Mouse (Mus musculus): ENCODE measurements around the gene Msh6.

The Msh6 gene

DNA sequence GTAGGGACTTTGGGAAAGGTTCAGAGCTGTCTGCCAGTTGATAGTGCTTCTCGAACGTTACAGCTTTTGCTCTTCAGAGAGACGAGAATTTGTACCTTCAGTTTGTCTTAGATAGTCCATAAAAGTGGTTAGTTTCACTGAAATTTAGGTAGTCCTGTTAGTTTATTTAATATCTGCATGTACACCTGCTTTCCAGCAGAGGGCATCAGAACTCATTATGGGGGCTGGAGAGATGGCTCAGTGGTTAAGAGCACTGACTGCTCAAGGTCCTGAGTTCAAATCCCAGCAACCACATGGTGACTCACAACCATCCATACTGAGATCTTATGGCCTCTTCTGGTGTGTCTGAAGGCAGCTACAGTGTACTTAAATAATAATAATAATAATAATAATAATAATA is 7.2 kb downstream of the Msh6 start:
- WGBS = 71% methylated on average over 3 of the region's 3 CpGs

- 61% methylated on average over 4 of the region's 4 CpGs for WGBS
Measured at GRCm38 (mm10) chr17:87983313-87983712, 8.5 kb downstream of the Msh6 start.

DNA sequence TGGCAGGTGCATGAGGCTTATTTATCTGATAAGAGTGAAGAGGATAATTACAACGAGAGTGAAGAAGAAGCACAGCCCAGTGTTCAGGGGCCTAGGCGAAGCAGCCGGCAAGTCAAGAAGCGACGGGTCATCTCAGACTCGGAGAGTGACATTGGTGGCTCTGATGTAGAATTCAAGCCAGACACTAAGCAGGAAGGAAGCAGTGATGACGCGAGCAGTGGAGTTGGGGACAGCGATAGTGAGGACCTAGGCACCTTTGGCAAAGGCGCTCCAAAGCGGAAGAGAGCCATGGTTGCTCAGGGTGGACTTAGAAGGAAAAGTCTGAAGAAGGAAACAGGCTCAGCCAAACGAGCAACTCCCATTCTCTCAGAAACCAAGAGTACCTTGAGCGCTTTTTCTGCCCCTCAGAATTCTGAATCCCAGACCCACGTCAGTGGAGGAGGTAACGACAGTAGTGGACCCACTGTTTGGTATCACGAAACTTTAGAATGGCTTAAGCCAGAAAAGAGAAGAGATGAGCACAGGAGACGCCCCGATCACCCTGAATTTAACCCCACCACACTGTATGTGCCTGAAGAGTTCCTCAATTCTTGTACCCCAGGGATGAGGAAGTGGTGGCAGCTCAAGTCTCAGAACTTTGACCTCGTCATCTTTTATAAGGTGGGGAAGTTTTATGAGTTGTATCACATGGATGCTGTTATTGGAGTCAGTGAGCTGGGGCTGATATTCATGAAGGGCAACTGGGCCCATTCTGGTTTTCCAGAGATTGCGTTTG is 9.8 kb downstream of the Msh6 start:
- WGBS = 88% methylated on average over 20 of the region's 20 CpGs

DNA sequence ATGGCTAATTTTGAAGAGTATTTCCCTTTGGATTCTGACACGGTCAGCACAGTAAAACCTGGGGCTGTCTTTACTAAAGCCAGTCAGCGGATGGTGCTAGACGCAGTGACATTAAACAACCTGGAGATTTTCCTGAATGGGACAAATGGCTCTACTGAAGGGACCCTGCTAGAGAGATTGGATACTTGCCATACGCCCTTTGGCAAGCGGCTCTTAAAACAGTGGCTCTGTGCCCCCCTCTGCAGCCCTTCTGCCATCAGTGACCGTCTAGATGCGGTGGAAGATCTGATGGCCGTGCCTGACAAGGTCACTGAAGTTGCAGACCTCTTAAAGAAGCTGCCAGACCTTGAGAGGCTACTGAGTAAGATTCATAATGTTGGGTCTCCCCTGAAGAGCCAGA is 11.1 kb downstream of the Msh6 start:
- 72% methylated on average over 8 of the region's 8 CpGs for WGBS

- WGBS = 38% methylated on average over 6 of the region's 6 CpGs
Measured at GRCm38 (mm10) chr17:87987507-87987906, 12.6 kb downstream of the Msh6 start.

- WGBS = 64% methylated on average over 3 of the region's 3 CpGs
Measured at GRCm38 (mm10) chr17:87992154-87992553, 17.3 kb downstream of the Msh6 start.

DNA sequence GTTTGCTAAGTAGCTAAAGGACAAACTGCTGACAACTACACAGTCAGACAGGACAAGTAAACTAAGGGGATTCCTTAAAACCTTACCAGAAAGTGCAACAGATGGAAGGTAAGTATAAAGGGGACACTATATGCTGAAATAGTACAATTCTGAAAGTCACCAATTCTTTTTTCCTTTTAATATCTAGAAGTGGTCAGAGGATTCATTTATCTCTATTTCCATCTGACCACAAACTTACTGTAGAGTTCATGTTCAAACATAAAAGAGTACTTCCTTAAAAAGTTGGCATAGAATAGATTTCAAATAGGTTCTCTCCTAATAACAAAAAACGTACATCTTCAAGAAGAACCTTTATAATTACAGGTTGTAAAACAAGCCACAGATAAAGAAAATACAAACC is 18.5 kb downstream of the Msh6 start:
- WGBS = 72% methylated on average over 1 of the region's 1 CpGs

- WGBS = 91% methylated on average over 4 of the region's 4 CpGs
Measured at GRCm38 (mm10) chr17:87997808-87998207, 22.9 kb downstream of the Msh6 start.

- 92% methylated on average over 1 of the region's 1 CpGs for WGBS
Measured at GRCm38 (mm10) chr17:88004892-88005291, 30.0 kb downstream of the Msh6 start.

DNA sequence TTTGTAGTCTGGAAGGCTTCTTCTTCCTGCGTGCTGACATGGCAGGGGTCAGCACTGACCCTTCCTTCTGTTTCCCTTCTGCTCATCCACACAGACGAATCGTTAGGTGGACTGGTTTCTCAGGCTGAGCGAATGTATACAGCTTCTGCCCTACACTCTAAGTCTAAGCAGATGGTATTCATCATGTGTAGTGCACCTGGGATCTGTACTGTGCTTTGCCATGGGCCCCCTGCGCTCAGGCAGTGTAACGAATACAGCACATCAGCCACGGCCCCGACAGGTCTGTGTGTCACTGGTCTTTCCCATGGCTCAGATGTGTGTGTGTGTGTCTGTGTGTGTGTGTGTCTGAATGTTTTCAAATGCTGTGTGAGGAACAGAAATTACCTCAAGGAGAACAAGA is 32.1 kb downstream of the Msh6 start:
- WGBS = 83% methylated on average over 8 of the region's 8 CpGs

DNA sequence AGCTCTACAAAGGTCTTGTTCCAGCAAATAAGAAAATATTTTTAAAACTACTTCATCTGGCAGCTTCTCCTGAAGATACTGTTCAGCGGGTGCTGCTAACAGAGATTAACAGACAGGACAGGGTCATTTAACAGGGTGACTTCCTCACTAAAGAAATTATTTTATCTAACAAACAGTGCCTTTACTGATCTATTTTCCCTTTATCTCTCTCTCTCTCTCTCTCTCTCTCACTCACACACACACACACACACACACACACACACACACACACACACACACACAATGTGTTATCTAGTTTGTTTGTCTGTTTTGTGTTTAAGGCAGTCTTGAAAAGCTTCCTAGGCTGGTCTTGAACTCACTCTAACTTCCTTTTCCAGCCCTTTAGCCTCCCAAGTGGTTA is 39.6 kb downstream of the Msh6 start:
- WGBS = 76% methylated on average over 1 of the region's 1 CpGs

GRCm38 (mm10) chr17:88016027-88016426 is 41.2 kb downstream of the Msh6 start:
- 85% methylated on average over 8 of the region's 8 CpGs for WGBS

DNA sequence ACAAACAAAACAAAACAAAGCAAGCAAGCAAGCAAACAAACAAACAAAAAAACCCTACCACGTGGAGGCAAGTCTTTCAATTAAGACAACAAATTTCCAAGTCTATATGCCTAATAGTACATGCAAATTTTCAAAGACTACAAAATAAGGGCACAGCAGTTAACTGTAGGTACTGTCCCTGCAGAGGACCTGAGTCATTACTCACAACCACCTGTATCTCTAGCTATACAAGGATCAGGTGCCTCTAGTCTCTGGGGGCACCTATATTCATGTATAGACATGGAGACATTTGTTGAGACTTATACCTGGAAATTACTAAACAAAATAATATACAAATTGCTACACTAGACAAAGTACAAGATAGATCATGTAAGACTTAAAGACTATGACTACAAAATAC is 49.1 kb downstream of the Msh6 start:
- 71% methylated on average over 1 of the region's 1 CpGs for WGBS

DNA sequence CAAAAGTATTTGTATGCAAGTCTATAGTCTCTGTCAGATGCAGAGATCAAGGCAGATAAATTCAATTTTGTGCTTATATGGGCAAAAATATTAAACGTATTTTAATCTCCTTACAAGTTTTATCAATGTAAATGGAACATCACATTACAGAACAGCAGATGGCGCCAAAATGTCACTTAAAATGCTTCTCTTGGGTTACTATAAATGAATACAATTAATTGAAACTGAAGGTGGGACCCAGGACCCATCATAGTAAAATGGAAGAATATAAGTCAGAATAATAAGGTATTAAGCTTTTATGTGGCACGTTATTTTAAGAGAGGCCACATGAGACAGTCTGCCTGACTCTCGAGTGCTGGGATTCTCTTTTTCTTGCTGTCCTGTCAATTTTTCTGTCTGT is 50.4 kb downstream of the Msh6 start:
- WGBS = 20% methylated on average over 4 of the region's 4 CpGs

GRCm38 (mm10) chr17:88029194-88029970 is 54.5 kb downstream of the Msh6 start:
- 55% methylated on average over 17 of the region's 17 CpGs for WGBS

- 70% methylated on average over 5 of the region's 5 CpGs for WGBS
Measured at GRCm38 (mm10) chr17:88031755-88032154, 56.9 kb downstream of the Msh6 start.

GRCm38 (mm10) chr17:88034418-88034817 is 59.6 kb downstream of the Msh6 start:
- 77% methylated on average over 4 of the region's 4 CpGs for WGBS

All from cerebral cortex, adult 2 months (tissue).